Mouse (Mus musculus): ENCODE data around the gene Tmbim6.

- TF ChIP-seq CTCF (IDR thresholded peaks at IDR 0.05) (no peak), POLR2A (IDR thresholded peaks at IDR 0.05; ENCODE audit: insufficient read depth, low read depth, low read length) (no peak)
Measured at GRCm38 (mm10) chr15:99387976-99388375, 4.7 kb upstream of the Tmbim6 start.
